Mouse (Mus musculus): ENCODE data around the gene Tmem47.

Tmem47 gene

GRCm38 (mm10) chrX:81070210-81070803 lies at the start of gene Tmem47:
TSS of gene Tmem47 (plus strand) at chrX:81070698.
- peak; percentile 70 to 79 for DNase-seq

GRCm38 (mm10) chrX:81070804-81071461 lies 435 bp downstream of the Tmem47 start:
- DNase-seq, result peak in 1 of 2 experiments; percentile 49

- peak in 1 of 2 experiments; percentile 4 for DNase-seq
Observed at GRCm38 (mm10) chrX:81071746-81072640, 1.5 kb downstream of the Tmem47 start.

- no peak for DNase-seq
Observed at GRCm38 (mm10) chrX:81072651-81073050, 2.2 kb downstream of the Tmem47 start.

GRCm38 (mm10) chrX:81073834-81074233 lies 3.3 kb downstream of the Tmem47 start:
- no peak for DNase-seq

GRCm38 (mm10) chrX:81078522-81078921 lies 8.0 kb downstream of the Tmem47 start:
- no peak for DNase-seq

- DNase-seq, result peak in 1 of 2 experiments; percentile 8
Observed at GRCm38 (mm10) chrX:81080996-81081395, 10.5 kb downstream of the Tmem47 start.

GRCm38 (mm10) chrX:81085025-81085752 lies 14.7 kb downstream of the Tmem47 start:
- peak in 1 of 2 experiments; percentile 49 for DNase-seq

GRCm38 (mm10) chrX:81147416-81147815 lies 76.9 kb downstream of the Tmem47 start:
- no peak for DNase-seq
